Mouse (Mus musculus) CH12.LX (cell line): ENCODE data around the gene Fgf11. TPM values are rescaled to one million over a fixed set of nuclear protein-coding genes. Genes with fewer than 3 reads are reported as not detected.
A peak's percentile ranks its signal among the peaks of the same experiment; 100 is the strongest.

Experiments used
- DNase-seq: peaks from one replicate; pipeline ENCODE4 v3.0.0-alpha.2; 2013; ENCODE audit errors: extremely low read depth
- H3K27ac ChIP-seq: 2 replicates; pipeline ENCODE4 v1.5.1; 2012; ENCODE audit warnings: low read depth, mild to moderate bottlenecking, control low read depth, moderate library complexity; ENCODE audit not compliant: insufficient read depth
- H3K27me3 ChIP-seq: replicated peaks from 2 replicates; pipeline ENCODE3; 2012; ENCODE audit warnings: inconsistent platforms
- H3K36me3 ChIP-seq, 2 experiments: replicated peaks in 1 of 2; 2 replicates each; pipeline versions ENCODE3 to v1.6.1; 2012; ENCODE audit warnings: inconsistent platforms in 1 of 2, low read length in 1 of 2, mild to moderate bottlenecking in 1 of 2, mixed read lengths in 1 of 2, moderate library complexity in 1 of 2; ENCODE audit not compliant: control insufficient read depth in 1 of 2, insufficient read depth in 1 of 2
- H3K4me1 ChIP-seq, 2 experiments: 2 replicates each; pipeline ENCODE4 v1.6.1; 2012; ENCODE audit warnings: inconsistent platforms in 1 of 2, moderate library complexity in 1 of 2; ENCODE audit not compliant: insufficient read depth in 2 of 2, control insufficient read depth in 1 of 2
- H3K4me2 ChIP-seq: 2 replicates; pipeline ENCODE4 v1.6.1; 2012; ENCODE audit warnings: low read depth, mild to moderate bottlenecking, control low read depth; ENCODE audit not compliant: poor library complexity, insufficient read depth, severe bottlenecking
- H3K4me3 ChIP-seq, 3 experiments: fragments of 150-350 bp in 1 of 3; sonication (generic) in 1 of 3; replicated peaks in 1 of 3; 2 replicates each; pipeline versions ENCODE3 to v1.5.1; 2011 to 2012; ENCODE audit warnings: low read depth in 2 of 3, low read length in 2 of 3, mild to moderate bottlenecking in 2 of 3, moderate library complexity in 2 of 3, control low read depth in 1 of 3, improper control_type of control experiment in 1 of 3, inconsistent platforms in 1 of 3, mixed read lengths in 1 of 3; ENCODE audit not compliant: poor library complexity in 1 of 3
- H3K79me2 ChIP-seq: replicated peaks from 2 replicates; pipeline ENCODE4 v1.6.1; 2012; ENCODE audit warnings: mild to moderate bottlenecking, moderate library complexity; ENCODE audit not compliant: control insufficient read depth, poor library complexity, insufficient read depth, severe bottlenecking; ENCODE audit errors: extremely low read depth
- H3K9ac ChIP-seq: 2 replicates; pipeline ENCODE4 v1.6.1; 2012; ENCODE audit warnings: low read depth, mild to moderate bottlenecking, control low read depth, moderate library complexity; ENCODE audit not compliant: insufficient read depth
- H3K9me3 ChIP-seq: replicated peaks from 2 replicates; pipeline ENCODE3; 2012; ENCODE audit warnings: low read length, inconsistent platforms, mixed read lengths
- CHD2 ChIP-seq: IDR thresholded peaks from 2 replicates; pipeline ENCODE4 v1.6.1; 2011; ENCODE audit warnings: low read length, improper control_type of control experiment
- ELF1 ChIP-seq: IDR thresholded peaks from 2 replicates; pipeline ENCODE4 v1.6.1; 2014; ENCODE audit warnings: low read depth, mild to moderate bottlenecking, inconsistent platforms, low read length, improper control_type of control experiment
- GABPA ChIP-seq: IDR thresholded peaks from 2 replicates; pipeline ENCODE4 v1.6.1; 2012; ENCODE audit warnings: low read depth, low read length, improper control_type of control experiment, inconsistent platforms; ENCODE audit not compliant: insufficient replicate concordance
- HCFC1 ChIP-seq: IDR thresholded peaks from 2 replicates; pipeline ENCODE4 v1.6.1; 2012; ENCODE audit warnings: low read depth, mild to moderate bottlenecking, inconsistent platforms, low read length, improper control_type of control experiment
- IRF4 ChIP-seq: IDR thresholded peaks from 2 replicates; pipeline ENCODE4 v1.6.1; 2014; ENCODE audit warnings: low read depth, mild to moderate bottlenecking, inconsistent platforms, low read length, improper control_type of control experiment
- JUN ChIP-seq: IDR thresholded peaks from 2 replicates; pipeline ENCODE4 v1.6.1; 2011; ENCODE audit warnings: low read depth, mild to moderate bottlenecking, low read length, improper control_type of control experiment, moderate library complexity; ENCODE audit not compliant: insufficient read depth
- MAFK ChIP-seq: IDR thresholded peaks from 2 replicates; pipeline ENCODE4 v1.6.1; 2011; ENCODE audit warnings: low read length, improper control_type of control experiment; ENCODE audit not compliant: insufficient replicate concordance
- MAX ChIP-seq: IDR thresholded peaks from 2 replicates; pipeline ENCODE4 v1.6.1; 2011; ENCODE audit warnings: low read length, improper control_type of control experiment
- MAZ ChIP-seq: IDR thresholded peaks from 2 replicates; pipeline ENCODE4 v1.6.1; 2012; ENCODE audit warnings: low read depth, mild to moderate bottlenecking, inconsistent platforms, low read length, improper control_type of control experiment, moderate library complexity
- MEF2A ChIP-seq: IDR thresholded peaks from 2 replicates; pipeline ENCODE4 v1.6.1; 2014; ENCODE audit warnings: low read depth, mild to moderate bottlenecking, inconsistent platforms, low read length, improper control_type of control experiment, borderline replicate concordance
- MXI1 ChIP-seq: IDR thresholded peaks from 2 replicates; pipeline ENCODE4 v1.6.1; 2011; ENCODE audit warnings: mild to moderate bottlenecking, low read depth, low read length, improper control_type of control experiment
- MYC ChIP-seq: IDR thresholded peaks from 2 replicates; pipeline ENCODE4 v1.6.1; 2011; ENCODE audit warnings: low read depth, mild to moderate bottlenecking, improper control_type of control experiment, low read length
- NELFE ChIP-seq: IDR thresholded peaks from 2 replicates; pipeline ENCODE4 v1.6.1; 2011; ENCODE audit warnings: low read depth, low read length, improper control_type of control experiment
- POLR2A ChIP-seq: IDR thresholded peaks from 2 replicates; pipeline ENCODE4 v1.6.1; 2011; ENCODE audit warnings: low read depth, mild to moderate bottlenecking, improper control_type of control experiment, low read length
- POLR2AphosphoS2 ChIP-seq: IDR thresholded peaks from 2 replicates; pipeline ENCODE4 v1.6.1; 2011; ENCODE audit warnings: low read depth, low read length, improper control_type of control experiment
- RAD21 ChIP-seq: IDR thresholded peaks from 2 replicates; pipeline ENCODE4 v1.6.1; 2011; ENCODE audit warnings: low read depth, mild to moderate bottlenecking, low read length, improper control_type of control experiment, moderate library complexity
- RCOR1 ChIP-seq: conservative IDR thresholded peaks from 2 replicates; pipeline ENCODE4 v1.6.1; 2012; ENCODE audit warnings: low read depth, mild to moderate bottlenecking, inconsistent platforms, low read length, improper control_type of control experiment
- SIN3A ChIP-seq: IDR thresholded peaks from 2 replicates; pipeline ENCODE4 v1.6.1; 2012; ENCODE audit warnings: low read length, improper control_type of control experiment, inconsistent platforms
- SMC3 ChIP-seq: IDR thresholded peaks from 2 replicates; pipeline ENCODE4 v1.6.1; 2011; ENCODE audit warnings: low read depth, low read length, improper control_type of control experiment
- TBP ChIP-seq: conservative IDR thresholded peaks from 2 replicates; pipeline ENCODE4 v1.6.1; 2011; ENCODE audit warnings: low read depth, low read length, improper control_type of control experiment
- TCF12 ChIP-seq: IDR thresholded peaks from 2 replicates; pipeline ENCODE4 v1.6.1; 2014; ENCODE audit warnings: low read depth, mild to moderate bottlenecking, inconsistent platforms, low read length, improper control_type of control experiment
- USF1 ChIP-seq: IDR thresholded peaks from 2 replicates; pipeline ENCODE4 v1.6.1; 2014; ENCODE audit warnings: low read depth, mild to moderate bottlenecking, inconsistent platforms, low read length, improper control_type of control experiment
- USF2 ChIP-seq: conservative IDR thresholded peaks from 2 replicates; pipeline ENCODE4 v1.6.1; 2011; ENCODE audit warnings: low read depth, low read length, improper control_type of control experiment
- ZMIZ1 ChIP-seq: IDR thresholded peaks from 2 replicates; pipeline ENCODE4 v1.6.1; 2012; ENCODE audit warnings: low read depth, mild to moderate bottlenecking, inconsistent platforms, low read length, improper control_type of control experiment
- dilution Hi-C: fragments of 300-500 bp; cut with MboI; formaldehyde crosslinking; loops from 2 replicates; pipeline ENCODE4 v1.14.3; 2020; ENCODE audit warnings: low sequenced_read_pairs; ENCODE audit not compliant: extremely low pct_unique_long_range_greater_than_20kb, extremely low pct_ligation_motif_present
- in situ Hi-C: fragments of 300-500 bp; cut with MboI; formaldehyde crosslinking; loops from 3 replicates; pipeline ENCODE4 v1.14.3; 2019; ENCODE audit warnings: low sequenced_read_pairs, low pct_ligation_motif_present, low pct_unique_long_range_greater_than_20kb, mixed read lengths
- polyA plus RNA-seq: library from polyadenylated mRNA; unstranded; fragments of >175 nt; gene quantifications from 2 replicates; pipeline ENCODE4 v1.2.1, GENCODE M21; 2012; ENCODE audit warnings: low read depth; ENCODE audit not compliant: insufficient read length
- total RNA-seq, 2 experiments: library from RNA; depleted of rRNA; stranded (reverse); fragments of 300-350 nt in 1 of 2; fragments of >200 nt in 1 of 2; gene quantifications; 2 replicates each; pipeline ENCODE4 v1.2.3; 2012 to 2014

Gene Fgf11
- total and polyA plus RNA-seq, 3 experiments, result 0.93 to 3.9 (median 1.8) TPM

- Histone ChIP-seq H3K4me3 (no peak overlapping the region), H3K4me1 (peaks cover 0 to 19% of the 10 kb centered on the region in 2 experiments; a peak in 2 of 4 replicates), H3K36me3 (peaks cover 0 to 6% of the 10 kb centered on the region in 2 experiments), H3K27me3 (no peaks in the 10 kb centered on the region), H3K9ac (no peak overlapping the region), H3K27ac (no peak overlapping the region), H3K9me3 (no peaks in the 10 kb centered on the region), H3K79me2 (no peaks in the 10 kb centered on the region), H3K4me2 (no peak overlapping the region)
- TF ChIP-seq MXI1, result no peak
- TF ChIP-seq POLR2AphosphoS2, result no peak
- TF ChIP-seq RAD21, result no peak
- TF ChIP-seq MAFK, result no peak
- TF ChIP-seq SMC3, result no peak
- no peak for TF ChIP-seq MAZ
- no peak for TF ChIP-seq USF1
- TF ChIP-seq MAX, result no peak
- TF ChIP-seq NELFE, result no peak
- in situ Hi-C loops, result no loop called here
- DNase-seq, result no peak
- dilution Hi-C loops, result no loop called here
Observed at GRCm38 (mm10) chr11:69787306-69787705, 14.4 kb downstream of the Fgf11 start.

- Histone ChIP-seq H3K27me3 (no peaks in the 10 kb centered on the region), H3K9me3 (no peaks in the 10 kb centered on the region), H3K36me3 (peaks cover 0 to 9% of the 10 kb centered on the region in 2 experiments), H3K4me1 (peaks cover 0 to 29% of the 10 kb centered on the region in 2 experiments; a peak in 2 of 4 replicates), H3K79me2 (no peaks in the 10 kb centered on the region), H3K4me2 (peak overlapping the region; percentile 92), H3K4me3 (peak overlapping the region; percentile 46 to 54 (median 49)), H3K27ac (0 out of 2 replicates have a peak overlapping the region, but pooled peaks have one; percentile 5), H3K9ac (peak overlapping the region; percentile 60)
- in situ Hi-C loops, result no loop called here
- TF ChIP-seq ZMIZ1 (peak; percentile 92), MAX (peak; percentile 66; the same call in 1 of the 2 replicates), GABPA (no peak), POLR2A (peak; percentile 94), TCF12 (peak; percentile 73), JUN (no peak), MEF2A (peak; percentile 35; the same call in 1 of the 2 replicates), CHD2 (no peak), IRF4 (peak; percentile 50), USF2 (no peak), HCFC1 (peak; percentile 69), NELFE (peak; percentile 88), ELF1 (peak; percentile 88), MAZ (0 out of 2 replicates have a peak, but pooled peaks have one; percentile 36), SIN3A (peak; percentile 82), TBP (peak; percentile 88), MYC (0 out of 2 replicates have a peak, but pooled peaks have one; percentile 37), RCOR1 (no peak), POLR2AphosphoS2 (peak; percentile 46; the same call in 1 of the 2 replicates)
- peak; percentile 81 for DNase-seq
- dilution Hi-C loops, result no loop called here
Observed at GRCm38 (mm10) chr11:69784793-69785272, 16.8 kb downstream of the Fgf11 start.
